Mouse (Mus musculus) embryonic fibroblast, embryonic 13.5 days (primary cell): Measurements from ENCODE around the gene Smco1. TPM values are rescaled to one million over a fixed set of nuclear protein-coding genes. Genes with fewer than 3 reads are reported as not detected.
"Not testable (repeated sequence)": the region's sequence is repeated elsewhere in the genome, so short reads cannot be mapped to it uniquely, and the experiment has no call there.

Experiments used
- H3K27ac ChIP-seq: 2 replicates; pipeline ENCODE4 v1.5.1; 2012; ENCODE audit warnings: low read length, control low read depth, inconsistent platforms; ENCODE audit not compliant: insufficient read depth
- H3K4me1 ChIP-seq: 2 replicates; pipeline ENCODE4 v1.6.1; 2011; ENCODE audit warnings: low read length; ENCODE audit not compliant: control insufficient read depth, insufficient read depth
- H3K4me3 ChIP-seq: 2 replicates; pipeline ENCODE4 v1.5.1; 2011; ENCODE audit warnings: mild to moderate bottlenecking, control low read depth, low read length; ENCODE audit not compliant: insufficient read depth
- CTCF ChIP-seq: IDR thresholded peaks from 2 replicates; pipeline ENCODE4 v1.5.1; 2011; ENCODE audit warnings: mild to moderate bottlenecking, control low read depth, low read length, moderate library complexity, borderline replicate concordance; ENCODE audit not compliant: insufficient read depth
- POLR2A ChIP-seq: IDR thresholded peaks from 2 replicates; pipeline ENCODE4 v1.6.1; 2011; ENCODE audit warnings: low read depth, mild to moderate bottlenecking, control low read depth, low read length, moderate library complexity
- polyA plus RNA-seq: library from polyadenylated mRNA; stranded (reverse); fragments of >200 nt; gene quantifications from 2 replicates; pipeline ENCODE4 v1.2.4, GENCODE M21; 2011; ENCODE audit warnings: low read depth; ENCODE audit not compliant: missing spikeins, insufficient read length

Smco1 gene
- not detected in 2 replicates for polyA plus RNA-seq

GRCm38 (mm10) chr16:32271291-32271690 is at the start of gene Smco1:
TSS of gene Smco1 (plus strand) at chr16:32271468.
- no peaks in the 10 kb centered on the region for H3K4me1 ChIP-seq
- no peak within 1 kb of the TSS for H3K4me3 ChIP-seq
- TF ChIP-seq CTCF (no peak), POLR2A (no peak)
- no peak within 1 kb of the TSS for H3K27ac ChIP-seq

DNA sequence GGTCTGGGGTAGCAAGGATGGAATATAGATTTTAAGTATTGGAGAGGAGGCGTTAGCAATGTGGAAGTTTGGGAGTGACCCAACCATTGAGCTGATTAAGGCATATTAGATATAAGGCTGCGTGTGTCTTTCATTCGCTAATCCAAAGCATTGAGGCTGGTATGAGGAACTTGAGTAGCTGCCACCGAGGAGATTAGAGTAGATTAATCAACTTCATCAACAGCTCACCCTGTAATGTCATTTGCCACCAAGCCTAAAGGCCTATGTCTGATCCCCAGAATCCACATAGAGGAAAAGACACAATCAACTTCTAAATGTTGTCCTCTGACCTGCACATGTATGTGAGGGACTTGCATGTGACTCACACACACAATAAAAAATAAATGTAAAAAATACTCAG is 49.5 kb upstream of the Smco1 start:
- TF ChIP-seq POLR2A (no peak), CTCF (no peak)
- Histone ChIP-seq H3K4me1 (no peaks in the 10 kb centered on the region), H3K27ac (no peak overlapping the region), H3K4me3 (no peak overlapping the region)

GRCm38 (mm10) chr16:32222399-32222798 is 48.9 kb upstream of the Smco1 start:
- TF ChIP-seq POLR2A (no peak), CTCF (no peak)
- H3K4me1 ChIP-seq, result no peaks in the 10 kb centered on the region
- H3K4me3 ChIP-seq, result no peak overlapping the region
- no peak overlapping the region for H3K27ac ChIP-seq

GRCm38 (mm10) chr16:32232050-32232449 is 39.2 kb upstream of the Smco1 start:
- H3K4me1 ChIP-seq, H3K27ac ChIP-seq, H3K4me3 ChIP-seq: not testable (repeated sequence)

DNA sequence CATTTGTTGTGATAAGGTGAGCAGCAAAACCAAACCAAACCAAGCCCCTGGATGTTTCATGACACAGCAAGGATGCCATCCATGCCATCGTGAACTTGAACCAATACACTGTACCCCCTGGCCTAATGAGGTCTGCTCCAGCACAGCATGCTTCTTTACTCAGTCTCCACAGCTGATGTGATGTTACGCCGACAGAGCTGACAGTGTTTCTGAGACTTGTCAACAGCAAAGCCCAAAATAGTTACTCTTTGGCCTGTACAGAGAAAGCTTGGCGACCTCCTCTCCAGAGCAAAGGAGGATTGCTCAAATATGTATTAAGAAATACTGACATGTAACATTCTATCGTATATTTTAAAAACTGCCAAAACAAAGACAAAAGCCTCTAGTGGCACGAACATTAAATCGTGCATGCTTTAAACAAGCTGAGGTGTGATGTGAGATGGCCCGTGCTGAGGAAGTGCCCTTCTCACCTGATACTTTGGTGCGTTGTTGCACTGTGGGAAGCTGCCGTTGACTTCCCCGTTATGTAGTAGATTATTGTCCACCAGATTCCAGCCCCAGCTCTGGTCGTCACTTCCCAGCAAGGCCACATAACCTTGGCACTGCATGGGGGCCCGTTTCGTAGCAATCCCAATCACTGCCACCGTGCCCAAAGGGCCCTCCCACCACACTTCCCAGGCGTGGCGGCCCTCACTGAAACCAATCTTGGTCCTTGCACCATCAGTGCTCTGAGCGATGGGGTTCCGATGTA is 33.2 kb upstream of the Smco1 start:
- H3K4me3 ChIP-seq, result no peak overlapping the region

GRCm38 (mm10) chr16:32239428-32240312 is 31.6 kb upstream of the Smco1 start:
- no peak for TF ChIP-seq POLR2A
- TF ChIP-seq CTCF, result no peak
- no peak overlapping the region for H3K4me3 ChIP-seq
- no peak overlapping the region for H3K27ac ChIP-seq
- no peaks in the 10 kb centered on the region; the same call in 1 of the 2 replicates for H3K4me1 ChIP-seq

More for the DNA sequence above, 33.2 kb upstream of the Smco1 start:
- TF ChIP-seq CTCF, result no peak
- TF ChIP-seq POLR2A, result no peak
- Histone ChIP-seq H3K27ac (no peak overlapping the region), H3K4me1 (no peaks in the 10 kb centered on the region; the same call in 1 of the 2 replicates)

GRCm38 (mm10) chr16:32243901-32244300 is 27.4 kb upstream of the Smco1 start:
- Histone ChIP-seq H3K27ac (no peak overlapping the region), H3K4me1 (peaks cover 3% of the 10 kb centered on the region), H3K4me3 (no peak overlapping the region)
- TF ChIP-seq CTCF, result no peak
- no peak for TF ChIP-seq POLR2A

DNA sequence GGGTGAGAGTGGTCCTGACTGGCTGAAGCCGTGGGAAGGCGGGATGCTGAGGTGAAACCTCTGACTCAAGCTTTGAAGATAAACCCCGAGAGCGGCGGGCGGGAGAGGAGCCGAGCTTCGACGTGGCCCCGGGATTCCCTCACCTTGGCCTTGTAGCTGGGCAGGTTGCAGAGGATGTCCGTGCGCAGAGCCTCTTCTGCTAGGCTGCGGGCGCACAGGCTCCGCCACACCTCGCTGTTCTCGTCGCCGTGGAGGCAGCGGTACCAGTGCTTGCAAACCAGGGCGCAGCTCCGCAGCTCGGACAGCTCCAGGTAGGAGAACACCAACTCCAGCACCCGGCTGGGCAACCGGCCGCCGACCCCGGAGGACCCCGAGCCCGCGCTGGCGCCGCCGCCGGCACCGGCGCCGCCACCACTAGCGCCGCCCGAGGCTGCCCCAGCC is 24.9 kb upstream of the Smco1 start:
- Histone ChIP-seq H3K4me1 (peaks cover 3% of the 10 kb centered on the region; the same call in 1 of the 2 replicates), H3K27ac (peak overlapping the region; percentile 2; the same call in 1 of the 2 replicates), H3K4me3 (peak overlapping the region; percentile 66)
- TF ChIP-seq POLR2A (no peak), CTCF (no peak)

DNA sequence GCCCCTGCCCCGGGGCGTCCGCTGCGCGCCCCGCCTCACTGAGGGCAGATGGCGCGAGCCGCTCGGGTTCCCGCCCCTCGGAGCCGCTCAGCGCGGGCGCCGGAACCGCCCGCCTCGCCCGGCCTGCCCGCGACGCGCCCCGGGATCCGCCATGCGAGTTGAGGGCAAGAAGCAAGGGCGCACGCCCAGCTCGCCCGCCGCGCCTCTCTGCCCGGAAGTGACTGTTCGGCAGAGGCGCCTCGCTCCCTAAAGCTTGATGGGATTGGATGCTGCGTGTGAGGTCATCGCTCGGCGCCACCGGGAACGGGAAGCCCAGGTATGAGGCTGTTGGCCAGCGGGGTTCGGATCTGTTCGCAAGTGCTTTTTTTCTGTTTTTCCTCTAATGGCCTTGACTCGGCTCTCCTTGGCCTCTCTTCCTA is 24.3 kb upstream of the Smco1 start, which contains the start of the genes Fbxo45 and Wdr53:
Gene Fbxo45 (minus strand): TSS at position 207 of the 419 bp plus-strand sequence.
Gene Wdr53 (plus strand): TSS at position 276 of the 419 bp plus-strand sequence.
- no peak for TF ChIP-seq CTCF
- TF ChIP-seq POLR2A, result peak; percentile 77
- Histone ChIP-seq H3K27ac (peak within 1 kb of the TSS; percentile 78), H3K4me1 (peaks cover 3% of the 10 kb centered on the region; the same call in 1 of the 2 replicates), H3K4me3 (peak within 1 kb of the TSS; percentile 100)

DNA sequence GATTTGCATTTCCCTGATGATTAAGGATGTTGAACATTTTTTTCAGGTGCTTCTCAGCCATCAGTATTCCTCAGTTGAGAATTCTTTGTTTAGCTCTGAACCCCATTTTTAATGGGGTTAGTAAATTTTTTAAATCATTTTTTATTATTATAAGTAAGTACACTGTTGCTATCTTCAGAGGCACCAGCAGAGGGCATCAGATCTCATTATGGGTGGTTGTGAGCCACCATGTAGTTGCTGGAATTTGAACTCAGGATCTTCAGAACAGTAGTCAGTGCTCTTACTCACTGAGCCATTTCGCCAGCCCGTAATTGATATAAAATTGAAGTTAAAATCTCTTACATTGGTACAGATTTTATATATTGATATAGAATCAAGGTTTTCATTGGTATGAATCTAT is 7.0 kb upstream of the Smco1 start:
- H3K27ac ChIP-seq, H3K4me3 ChIP-seq, H3K4me1 ChIP-seq: not testable (repeated sequence)
